Mouse (Mus musculus): Measurements from ENCODE around the gene 1700001P01Rik. TPM values are rescaled to one million over a fixed set of nuclear protein-coding genes. Genes with fewer than 3 reads are reported as not detected.

The 1700001P01Rik gene
- polyA plus RNA-seq, 1 experiment: not detected

GRCm38 (mm10) chr11:97728730-97729129 is 47.0 kb downstream of the 1700001P01Rik start:
- Histone ChIP-seq H3K27ac (ENCODE audit: insufficient read depth, low read length) (no peak overlapping the region), H3K4me3 (ENCODE audit: insufficient read depth, low read length) (no peak overlapping the region), H3K4me1 (ENCODE audit: control insufficient read depth, insufficient read depth, low read length) (peaks cover 1% of the 10 kb centered on the region; the same call in 1 of the 2 replicates)
- no peak for TF ChIP-seq POLR2A (IDR thresholded peaks at IDR 0.05; ENCODE audit: low read depth, low read length)
- no peak for TF ChIP-seq CTCF (IDR thresholded peaks at IDR 0.05; ENCODE audit: borderline replicate concordance, insufficient read depth, low read length)

- TF ChIP-seq POLR2A (IDR thresholded peaks at IDR 0.05; ENCODE audit: low read depth, low read length) (no peak), CTCF (IDR thresholded peaks at IDR 0.05; ENCODE audit: borderline replicate concordance, insufficient read depth, low read length) (no peak)
- no peak overlapping the region for H3K27ac ChIP-seq (ENCODE audit: insufficient read depth, low read length)
- no peaks in the 10 kb centered on the region; the same call in 1 of the 2 replicates for H3K4me1 ChIP-seq (ENCODE audit: control insufficient read depth, insufficient read depth, low read length)
- no peak overlapping the region for H3K4me3 ChIP-seq (ENCODE audit: insufficient read depth, low read length)
These were observed 47.4 kb downstream of the 1700001P01Rik start for GRCm38 (mm10) chr11:97728311-97728710.

GRCm38 (mm10) chr11:97723709-97724108 is 52.0 kb downstream of the 1700001P01Rik start:
- Histone ChIP-seq H3K4me1 (ENCODE audit: control insufficient read depth, insufficient read depth, low read length) (no peaks in the 10 kb centered on the region; the same call in 1 of the 2 replicates), H3K4me3 (ENCODE audit: insufficient read depth, low read length) (no peak overlapping the region), H3K27ac (ENCODE audit: insufficient read depth, low read length) (no peak overlapping the region)
- no peak for TF ChIP-seq POLR2A (IDR thresholded peaks at IDR 0.05; ENCODE audit: low read depth, low read length)
- TF ChIP-seq CTCF (IDR thresholded peaks at IDR 0.05; ENCODE audit: borderline replicate concordance, insufficient read depth, low read length): no peak

Other genes with a start within 250 kb of the 1700001P01Rik start
- 0.18 TPM in 1 of 2 replicates, not detected in the other for gene Srcin1, start 199.7 kb downstream of the 1700001P01Rik start, polyA plus RNA-seq (2011; ENCODE audit: insufficient read length, low read depth, missing spikeins)
- gene Epop, start 146.2 kb downstream of the 1700001P01Rik start, polyA plus RNA-seq (2011; ENCODE audit: insufficient read length, low read depth, missing spikeins): 1.4 and 2.1 TPM in 2 replicates
- gene Mllt6, start 112.5 kb downstream of the 1700001P01Rik start, polyA plus RNA-seq (2011; ENCODE audit: insufficient read length, low read depth, missing spikeins): 16.2 and 18.0 TPM in 2 replicates
- gene Cisd3, start 90.1 kb downstream of the 1700001P01Rik start, polyA plus RNA-seq (2011; ENCODE audit: insufficient read length, low read depth, missing spikeins): 39.9 and 42.5 TPM in 2 replicates
- 42.3 and 54.0 TPM in 2 replicates for gene Pcgf2, start 75.4 kb downstream of the 1700001P01Rik start, polyA plus RNA-seq (2011; ENCODE audit: insufficient read length, low read depth, missing spikeins)
- gene Psmb3, start 72.5 kb downstream of the 1700001P01Rik start, polyA plus RNA-seq (2011; ENCODE audit: insufficient read length, low read depth, missing spikeins): 229 and 259 TPM in 2 replicates
- gene Pip4k2b, start 31.2 kb downstream of the 1700001P01Rik start, polyA plus RNA-seq (2011; ENCODE audit: insufficient read length, low read depth, missing spikeins): 40.7 and 42.6 TPM in 2 replicates
- gene Cwc25, start 9.4 kb downstream of the 1700001P01Rik start, polyA plus RNA-seq (2011; ENCODE audit: insufficient read length, low read depth, missing spikeins): 14.0 and 16.4 TPM in 2 replicates
- gene Rpl23, start 6.5 kb upstream of the 1700001P01Rik start, polyA plus RNA-seq (2011; ENCODE audit: insufficient read length, low read depth, missing spikeins): 548 and 603 TPM in 2 replicates
- 243 and 284 TPM in 2 replicates for gene Lasp1, start 23.1 kb upstream of the 1700001P01Rik start, polyA plus RNA-seq (2011; ENCODE audit: insufficient read length, low read depth, missing spikeins)
- gene B230217C12Rik, start 64.9 kb upstream of the 1700001P01Rik start, polyA plus RNA-seq (2011; ENCODE audit: insufficient read length, low read depth, missing spikeins): 4.8 and 7.2 TPM in 2 replicates
- 0.53 and 1.4 TPM in 2 replicates for gene Fbxo47, start 108.2 kb upstream of the 1700001P01Rik start, polyA plus RNA-seq (2011; ENCODE audit: insufficient read length, low read depth, missing spikeins)
- gene Plxdc1, start 210.5 kb upstream of the 1700001P01Rik start, polyA plus RNA-seq (2011; ENCODE audit: insufficient read length, low read depth, missing spikeins): 0.68 and 0.86 TPM in 2 replicates
- 2.2 and 3.8 TPM in 2 replicates for gene Arl5c, start 220.3 kb upstream of the 1700001P01Rik start, polyA plus RNA-seq (2011; ENCODE audit: insufficient read length, low read depth, missing spikeins)
- gene Cacnb1, start 247.1 kb upstream of the 1700001P01Rik start, polyA plus RNA-seq (2011; ENCODE audit: insufficient read length, low read depth, missing spikeins): 4.9 and 7.1 TPM in 2 replicates